Mouse (Mus musculus) embryonic fibroblast, embryonic 13.5 days (primary cell): ENCODE data around the gene Epb41l2.

Experiments used
- CTCF ChIP-seq: IDR thresholded peaks from 2 replicates; pipeline ENCODE4 v1.5.1; 2011; ENCODE audit warnings: mild to moderate bottlenecking, control low read depth, low read length, moderate library complexity, borderline replicate concordance; ENCODE audit not compliant: insufficient read depth
- POLR2A ChIP-seq: IDR thresholded peaks from 2 replicates; pipeline ENCODE4 v1.6.1; 2011; ENCODE audit warnings: low read depth, mild to moderate bottlenecking, control low read depth, low read length, moderate library complexity

- TF ChIP-seq CTCF, result no peak
- TF ChIP-seq POLR2A, result no peak
Observed at GRCm38 (mm10) chr10:25437586-25438298, 78.1 kb downstream of the Epb41l2 start.
